Mouse (Mus musculus) heart, embryonic 15.5 days (tissue): ENCODE measurements around the gene Gm815. TPM values are rescaled to one million over a fixed set of nuclear protein-coding genes. Genes with fewer than 3 reads are reported as not detected.
A peak's percentile ranks its signal among the peaks of the same experiment; 100 is the strongest.

Source experiments
- ATAC-seq: fragments of 200-750 bp; cut with Nextera tagmentation; replicated peaks from 2 replicates; pipeline ENCODE4 v1.8.0; 2017; ENCODE audit warnings: low read depth, moderate TSS enrichment; ENCODE audit not compliant: insufficient number of reproducible peaks, insufficient read depth, low FRiP score
- H3K27ac ChIP-seq: fragments of 300-500 bp; sonication (generic); 2 replicates; pipeline ENCODE4 v1.5.1; 2015; ENCODE audit warnings: mild to moderate bottlenecking, inconsistent platforms
- H3K27me3 ChIP-seq: fragments of 300-500 bp; sonication (generic); 2 replicates; pipeline ENCODE4 v1.6.1; 2015; ENCODE audit warnings: inconsistent platforms
- H3K36me3 ChIP-seq: fragments of 300-500 bp; sonication (generic); 2 replicates; pipeline ENCODE4 v1.6.1; 2015; ENCODE audit warnings: mild to moderate bottlenecking, inconsistent platforms
- H3K4me1 ChIP-seq: fragments of 300-500 bp; sonication (generic); replicated peaks from 2 replicates; pipeline ENCODE4 v1.6.1; 2015; ENCODE audit warnings: inconsistent platforms
- H3K4me2 ChIP-seq: fragments of 300-500 bp; sonication (generic); 2 replicates; pipeline ENCODE4 v1.6.1; 2015; ENCODE audit warnings: inconsistent platforms, mild to moderate bottlenecking, moderate library complexity
- H3K4me3 ChIP-seq: fragments of 300-500 bp; sonication (generic); 2 replicates; pipeline ENCODE4 v1.5.1; 2015; ENCODE audit warnings: mild to moderate bottlenecking, inconsistent platforms
- H3K9ac ChIP-seq: fragments of 300-500 bp; sonication (generic); 2 replicates; pipeline ENCODE4 v1.6.1; 2015; ENCODE audit warnings: mild to moderate bottlenecking, inconsistent platforms
- H3K9me3 ChIP-seq: fragments of 300-500 bp; sonication (generic); replicated peaks from 2 replicates; pipeline ENCODE4 v1.6.1; 2016; ENCODE audit warnings: inconsistent platforms
- WGBS: fragments of 180-500 bp; shearing (Covaris S2); methylation state at CpG from one replicate; pipeline ENCODE4 v1.1.7; 2015; ENCODE audit warnings: mixed read lengths; 5-methylcytosine and 5-hydroxymethylcytosine counted together
- polyA plus RNA-seq: library from polyadenylated mRNA; unstranded; fragments of >200 nt; fragmentation: Nextera tagmentation; extraction: Ambion mirVana; gene quantifications from 2 replicates; pipeline ENCODE4 v1.2.1, GENCODE M21; 2015

The Gm815 gene
- polyA plus RNA-seq, 1 experiment from 2014 or later: not detected

GRCm38 (mm10) chr19:26879856-26880255 is 5.8 kb upstream of the Gm815 start:
- Histone ChIP-seq H3K4me1 (no peaks in the 10 kb centered on the region), H3K4me2 (no peak overlapping the region), H3K4me3 (no peak overlapping the region), H3K27me3 (no peaks in the 10 kb centered on the region), H3K9me3 (no peaks in the 10 kb centered on the region), H3K27ac (no peak overlapping the region), H3K36me3 (no peaks in the 10 kb centered on the region), H3K9ac (no peak overlapping the region)
- no peak for ATAC-seq
- WGBS: 91% methylated on average over 4 of the region's 4 CpGs

DNA sequence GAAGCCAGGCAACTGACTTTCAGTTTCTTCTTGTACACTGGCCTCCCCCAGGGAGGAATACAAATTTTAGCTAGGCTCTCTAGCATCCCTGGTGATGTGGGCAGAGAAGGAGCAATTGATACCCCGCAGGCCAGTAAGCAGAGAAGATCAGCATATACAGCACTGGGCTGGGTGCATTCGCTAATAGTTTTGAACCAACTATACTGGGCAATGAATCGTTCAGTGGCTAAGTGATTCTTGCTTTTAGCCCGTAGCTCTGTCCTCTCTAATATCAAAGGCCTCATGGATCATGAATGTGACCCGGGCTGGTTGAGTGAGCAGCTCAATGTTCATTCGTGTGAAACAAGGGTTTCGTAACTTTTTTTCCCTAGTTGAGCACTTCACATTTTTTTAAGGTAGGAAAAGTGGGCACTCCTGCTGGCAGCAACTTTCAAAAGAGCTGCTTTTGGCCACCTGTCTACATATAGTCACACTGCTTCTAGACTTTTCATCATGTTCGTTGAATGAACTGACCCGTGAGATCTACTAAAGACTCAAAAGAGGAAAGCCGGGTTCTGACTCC is 3.7 kb upstream of the Gm815 start:
- H3K4me3 ChIP-seq: no peak overlapping the region
- no peaks in the 10 kb centered on the region for H3K36me3 ChIP-seq
- H3K27me3 ChIP-seq: no peaks in the 10 kb centered on the region
- WGBS: 90% methylated on average over 10 of the region's 10 CpGs
- ATAC-seq: no peak
- H3K27ac ChIP-seq: no peak overlapping the region
- no peaks in the 10 kb centered on the region for H3K9me3 ChIP-seq
- H3K4me2 ChIP-seq: no peak overlapping the region
- no peak overlapping the region for H3K9ac ChIP-seq
- H3K4me1 ChIP-seq: 0 out of 2 replicates have a peak, but pooled peaks cover 2% of the 10 kb centered on the region

- H3K27ac ChIP-seq: no peak overlapping the region
- no peaks in the 10 kb centered on the region for H3K36me3 ChIP-seq
- H3K9ac ChIP-seq: no peak overlapping the region
- H3K9me3 ChIP-seq: no peaks in the 10 kb centered on the region
- no peak overlapping the region for H3K4me3 ChIP-seq
- no peak overlapping the region for H3K4me2 ChIP-seq
- H3K4me1 ChIP-seq: peaks cover 21% of the 10 kb centered on the region
- no peaks in the 10 kb centered on the region for H3K27me3 ChIP-seq
- 77% methylated on average over 9 of the region's 9 CpGs for WGBS
- ATAC-seq: no peak
Measured at GRCm38 (mm10) chr19:26888171-26888570, 2.5 kb downstream of the Gm815 start.

DNA sequence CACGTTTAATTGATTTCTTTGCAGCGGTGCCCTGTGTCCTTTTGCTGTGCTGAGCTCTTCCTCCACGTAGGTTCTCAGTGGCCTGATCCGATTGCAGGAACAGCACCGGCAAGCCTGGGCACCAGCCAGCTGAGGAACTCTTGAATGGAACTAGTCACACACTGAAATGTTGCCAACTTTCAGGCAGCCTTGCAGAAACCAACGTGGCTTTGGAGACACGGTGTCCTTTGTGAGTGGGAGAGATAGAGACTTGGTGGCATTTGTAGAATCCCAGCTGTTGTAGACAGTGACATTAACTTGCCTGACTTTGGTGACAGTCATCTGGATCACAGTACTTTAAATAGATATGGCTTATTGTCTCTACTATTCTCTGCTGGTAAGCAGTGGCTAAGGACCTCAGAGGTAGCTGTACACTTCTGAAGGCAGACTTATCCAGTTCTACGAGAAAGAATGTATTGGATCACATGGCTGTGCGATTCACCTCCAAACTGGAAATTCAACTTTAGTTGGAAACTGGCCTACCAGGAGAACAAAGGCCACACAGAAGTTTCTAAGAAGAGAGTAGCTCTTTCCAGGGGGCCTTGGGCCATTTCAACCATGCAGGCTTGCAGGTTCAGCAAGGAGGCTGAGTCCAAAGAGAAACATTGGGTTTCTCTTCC is 5.8 kb downstream of the Gm815 start:
- Histone ChIP-seq H3K4me1 (peaks cover 19% of the 10 kb centered on the region), H3K4me2 (no peak overlapping the region), H3K4me3 (no peak overlapping the region), H3K27ac (peak overlapping the region; percentile 38), H3K9ac (no peak overlapping the region), H3K36me3 (no peaks in the 10 kb centered on the region), H3K27me3 (no peaks in the 10 kb centered on the region), H3K9me3 (no peaks in the 10 kb centered on the region)
- peak; percentile 39; the same call in 1 of the 2 replicates for ATAC-seq
- 36% methylated on average over 9 of the region's 9 CpGs for WGBS

GRCm38 (mm10) chr19:26892861-26893260 is 7.2 kb downstream of the Gm815 start:
- 41% methylated on average over 5 of the region's 5 CpGs for whole genome bisulfite sequencing
- H3K4me3 ChIP-seq: no peak overlapping the region
- no peaks in the 10 kb centered on the region for H3K27me3 ChIP-seq
- no peak overlapping the region for H3K9ac ChIP-seq
- peaks cover 19% of the 10 kb centered on the region for H3K4me1 ChIP-seq
- H3K27ac ChIP-seq: 0 out of 2 replicates have a peak overlapping the region, but pooled peaks have one; percentile 0
- no peak overlapping the region for H3K4me2 ChIP-seq
- H3K36me3 ChIP-seq: no peaks in the 10 kb centered on the region
- ATAC-seq: peak; percentile 50
- no peaks in the 10 kb centered on the region for H3K9me3 ChIP-seq

GRCm38 (mm10) chr19:26902162-26902561 is 16.5 kb downstream of the Gm815 start:
- Histone ChIP-seq H3K9ac (no peak overlapping the region), H3K9me3 (no peaks in the 10 kb centered on the region), H3K4me2 (no peak overlapping the region), H3K36me3 (no peaks in the 10 kb centered on the region), H3K27me3 (no peaks in the 10 kb centered on the region), H3K4me1 (0 out of 2 replicates have a peak, but pooled peaks cover 5% of the 10 kb centered on the region), H3K4me3 (no peak overlapping the region), H3K27ac (no peak overlapping the region)
- ATAC-seq: no peak
- 38% methylated on average over 4 of the region's 4 CpGs for WGBS

DNA sequence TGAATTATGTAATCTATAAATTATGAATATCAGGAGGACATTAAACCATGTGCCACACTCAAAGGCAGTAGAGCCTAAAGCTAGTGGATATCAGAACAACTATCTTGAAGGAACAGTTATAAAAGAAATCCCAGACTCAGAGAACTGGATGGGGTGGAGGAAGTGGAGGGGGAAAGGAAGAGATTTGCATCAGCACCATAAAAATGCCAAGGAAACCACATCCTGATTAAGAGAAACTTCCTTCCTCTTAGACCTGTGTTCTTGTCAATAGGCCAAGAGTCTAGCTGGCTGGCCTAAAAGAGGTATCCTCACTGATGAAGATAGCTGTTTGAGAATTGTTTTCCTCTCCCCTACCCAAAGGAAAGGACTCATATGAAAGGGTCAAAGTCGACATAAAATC is 28.6 kb downstream of the Gm815 start:
- no peaks in the 10 kb centered on the region for H3K9me3 ChIP-seq
- no peak for ATAC-seq
- WGBS: 40% methylated on average over 1 of the region's 1 CpGs
- H3K27ac ChIP-seq: no peak overlapping the region
- no peak overlapping the region for H3K4me2 ChIP-seq
- peaks cover 3% of the 10 kb centered on the region; the same call in 1 of the 2 replicates for H3K4me1 ChIP-seq
- no peaks in the 10 kb centered on the region for H3K27me3 ChIP-seq
- no peak overlapping the region for H3K4me3 ChIP-seq
- no peaks in the 10 kb centered on the region for H3K36me3 ChIP-seq
- H3K9ac ChIP-seq: no peak overlapping the region

GRCm38 (mm10) chr19:26920816-26921215 is 35.1 kb downstream of the Gm815 start:
- no peak for ATAC-seq
- Histone ChIP-seq H3K27ac (no peak overlapping the region), H3K27me3 (no peaks in the 10 kb centered on the region), H3K4me1 (0 out of 2 replicates have a peak, but pooled peaks cover 2% of the 10 kb centered on the region), H3K9ac (no peak overlapping the region), H3K4me2 (no peak overlapping the region), H3K4me3 (no peak overlapping the region), H3K9me3 (no peaks in the 10 kb centered on the region), H3K36me3 (no peaks in the 10 kb centered on the region)
- WGBS: 51% methylated on average over 2 of the region's 2 CpGs

GRCm38 (mm10) chr19:26930295-26931283 is 44.9 kb downstream of the Gm815 start:
- 60% methylated on average over 6 of the region's 6 CpGs for WGBS
- no peak overlapping the region for H3K4me3 ChIP-seq
- ATAC-seq: no peak
- H3K36me3 ChIP-seq: no peaks in the 10 kb centered on the region
- peaks cover 6% of the 10 kb centered on the region for H3K4me1 ChIP-seq
- no peaks in the 10 kb centered on the region for H3K27me3 ChIP-seq
- no peaks in the 10 kb centered on the region for H3K9me3 ChIP-seq
- H3K4me2 ChIP-seq: no peak overlapping the region
- H3K27ac ChIP-seq: no peak overlapping the region
- no peak overlapping the region for H3K9ac ChIP-seq

DNA sequence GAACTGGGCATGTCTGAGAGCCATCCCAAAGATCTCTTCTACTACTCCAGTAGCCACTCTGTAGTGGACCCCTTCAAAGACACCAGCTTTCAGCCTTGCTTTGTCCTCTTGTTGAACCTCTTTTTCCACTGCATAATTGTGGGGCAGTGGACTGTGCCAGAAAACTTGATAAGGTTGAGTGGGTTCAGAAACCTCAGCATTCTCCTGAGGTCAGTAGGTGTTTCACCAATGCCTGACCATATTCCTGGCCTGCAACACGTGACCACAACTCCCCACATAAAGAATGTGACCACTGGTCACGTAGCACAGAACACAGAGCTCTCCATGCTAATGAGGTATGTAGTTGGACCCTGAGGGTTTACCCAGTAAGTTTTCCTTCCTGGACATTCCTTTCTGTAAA is 48.5 kb downstream of the Gm815 start:
- Histone ChIP-seq H3K9me3 (no peaks in the 10 kb centered on the region), H3K9ac (no peak overlapping the region), H3K36me3 (no peaks in the 10 kb centered on the region), H3K4me2 (no peak overlapping the region), H3K4me3 (no peak overlapping the region), H3K27ac (peak overlapping the region; percentile 20; the same call in 1 of the 2 replicates), H3K4me1 (peaks cover 6% of the 10 kb centered on the region), H3K27me3 (no peaks in the 10 kb centered on the region)
- 37% methylated on average over 2 of the region's 2 CpGs for WGBS
- 0 out of 2 replicates have a peak, but pooled peaks have one; percentile 10 for ATAC-seq
